Mouse (Mus musculus): ENCODE results near the gene Tle6.
"Not testable (repeated sequence)": the region's sequence is repeated elsewhere in the genome, so short reads cannot be mapped to it uniquely, and the experiment has no call there.

The Tle6 gene

DNA sequence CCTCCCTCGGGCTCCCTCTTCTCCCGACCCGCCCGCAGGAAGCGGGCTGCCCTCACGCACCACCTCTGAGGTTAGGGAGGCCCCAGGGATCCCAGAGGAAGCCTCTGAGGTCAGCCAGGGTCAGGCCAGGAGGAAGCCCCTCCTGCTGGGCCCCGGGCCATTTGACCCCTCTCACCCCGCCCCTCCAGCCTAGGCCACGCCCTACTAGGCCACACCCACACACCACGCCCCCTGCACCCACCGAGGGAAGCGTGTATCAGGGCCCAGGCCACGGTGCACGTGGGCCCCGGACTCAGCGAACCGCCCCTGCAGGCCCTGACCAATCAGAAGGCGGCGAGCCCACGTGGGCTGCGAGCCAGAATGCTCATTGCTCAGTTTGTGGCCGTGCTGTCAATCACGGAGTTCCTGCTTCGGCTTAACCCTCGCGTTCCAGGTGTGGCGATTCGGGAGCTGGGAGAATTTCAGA is at the start of gene Tle6:
Gene Tle6 (minus strand): TSS at position 336 of the 466 bp plus-strand sequence.
- peak; percentile 100 for DNase-seq (ENCODE audit: low spot score)

DNA sequence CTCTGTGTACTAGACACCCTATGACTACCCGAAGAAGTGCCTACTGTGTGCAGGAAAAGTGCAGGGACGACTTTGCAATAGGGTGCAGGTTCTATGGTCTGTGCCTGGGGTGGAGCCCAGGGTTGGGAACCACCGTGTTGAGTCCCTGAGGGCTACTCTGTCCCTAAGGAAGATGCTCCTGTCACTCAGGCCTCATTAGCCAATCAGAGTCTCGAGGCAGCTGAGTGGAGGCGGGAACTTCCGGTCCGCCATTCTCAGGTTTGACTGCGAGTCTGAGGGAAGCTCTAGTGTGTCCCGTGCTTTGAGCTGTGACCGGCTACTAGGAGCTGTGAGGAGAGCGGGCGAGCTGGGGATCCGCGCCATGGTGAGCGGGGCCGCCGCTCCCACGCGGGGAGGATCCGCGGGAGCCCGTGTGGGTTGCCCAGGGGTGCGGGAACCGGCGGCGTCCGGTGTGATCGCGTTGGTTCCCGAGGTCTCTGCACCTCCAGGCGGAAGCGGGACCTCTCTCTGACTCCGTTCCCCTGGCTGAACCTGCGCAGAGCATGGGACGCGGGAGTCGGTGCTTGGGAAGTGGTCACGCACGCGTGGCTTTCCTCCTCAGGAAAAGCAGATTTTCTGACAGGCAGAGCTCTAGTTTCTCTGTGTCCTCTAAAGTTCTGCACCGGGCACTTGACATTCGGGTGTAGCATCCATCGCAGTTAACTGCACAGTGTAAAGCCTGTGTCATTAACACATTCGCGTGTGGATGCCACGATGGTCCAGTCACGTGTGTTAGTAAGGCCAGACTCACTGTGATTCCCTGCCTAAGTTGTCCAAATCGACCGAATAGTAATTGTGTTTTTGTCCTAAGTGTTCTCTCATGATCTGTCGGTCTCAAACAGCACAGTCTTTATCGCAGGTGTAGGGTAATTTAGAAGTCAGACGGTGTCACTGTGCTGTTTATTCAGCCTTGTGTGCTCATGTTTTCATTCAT is 48.2 kb upstream of the Tle6 start, which contains the start of gene Gm10778:
Gene Gm10778 (plus strand): TSS at position 257 of the 973 bp plus-strand sequence.
- peak; percentile 96 for DNase-seq (ENCODE audit: low spot score)

DNA sequence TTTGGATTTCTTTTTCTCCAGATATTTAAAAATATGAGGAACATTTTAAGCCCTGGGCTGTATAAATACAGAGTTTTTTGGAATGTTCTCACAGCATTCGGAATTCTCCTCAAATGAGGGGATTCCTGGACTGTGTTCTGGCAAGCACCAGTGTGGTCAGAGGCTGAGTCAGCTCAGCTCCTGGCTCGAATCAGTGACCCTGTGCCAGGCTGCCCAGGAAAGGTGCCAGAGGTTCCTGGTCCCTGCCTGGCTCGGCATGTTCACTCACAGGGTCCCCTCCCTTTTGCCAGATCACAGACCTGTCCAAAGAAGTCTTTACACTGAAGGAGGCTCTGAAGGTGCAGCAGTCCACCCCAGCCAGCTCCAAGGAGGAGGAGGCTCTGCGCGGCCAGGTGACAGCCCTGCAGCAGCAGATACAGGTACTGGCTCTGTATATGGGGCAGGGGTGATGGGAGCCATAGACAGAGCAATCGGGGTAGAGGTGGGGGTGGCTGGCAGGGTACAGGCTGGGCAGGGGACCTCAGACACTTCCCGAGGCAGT is 45.2 kb upstream of the Tle6 start:
- no peak for DNase-seq (ENCODE audit: low spot score)

GRCm38 (mm10) chr10:81645391-81645790 is 44.5 kb upstream of the Tle6 start:
- no peak for DNase-seq (ENCODE audit: low spot score)

GRCm38 (mm10) chr10:81644716-81645115 is 43.8 kb upstream of the Tle6 start:
- no peak for DNase-seq (ENCODE audit: low spot score)

GRCm38 (mm10) chr10:81644162-81644561 is 43.3 kb upstream of the Tle6 start:
- DNase-seq (ENCODE audit: low spot score): no peak

DNA sequence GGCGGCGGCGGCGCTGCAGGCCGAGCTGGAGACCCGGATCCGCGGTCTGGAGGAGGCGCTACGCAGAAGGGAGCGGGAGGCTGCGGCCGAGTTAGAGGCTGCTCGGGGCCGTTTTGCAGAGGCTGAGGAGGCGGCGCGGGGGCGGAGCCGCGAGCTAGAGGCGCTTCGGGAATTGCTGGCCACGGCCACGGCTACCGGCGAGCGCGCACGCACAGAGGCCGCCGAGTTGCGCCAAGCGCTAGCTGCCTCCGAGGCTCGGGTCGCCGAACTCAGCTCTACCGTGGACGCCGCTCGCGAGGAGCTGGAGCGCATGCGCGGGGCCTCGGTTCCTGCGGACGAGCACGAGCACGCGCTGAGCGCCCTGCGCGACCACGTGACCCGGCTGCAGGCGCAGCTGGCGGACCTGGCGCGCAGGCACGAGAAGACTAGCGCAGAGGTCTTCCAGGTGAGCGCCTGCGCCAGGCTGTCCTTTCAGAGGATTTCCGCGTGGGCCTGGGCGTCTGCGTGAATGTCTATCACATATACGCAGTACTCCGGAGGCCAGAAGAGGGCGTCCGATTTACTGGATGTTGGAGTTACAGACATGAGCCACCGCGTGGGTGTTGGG is 42.7 kb upstream of the Tle6 start:
- peak; percentile 97 for DNase-seq (ENCODE audit: low spot score)

GRCm38 (mm10) chr10:81642648-81643448 is 42.0 kb upstream of the Tle6 start:
- DNase-seq (ENCODE audit: low spot score): peak; percentile 44

- DNase-seq (ENCODE audit: low spot score): no peak
Observed at GRCm38 (mm10) chr10:81641978-81642647, 41.2 kb upstream of the Tle6 start.

GRCm38 (mm10) chr10:81641566-81641965 is 40.7 kb upstream of the Tle6 start:
- DNase-seq (ENCODE audit: low spot score): no peak

- DNase-seq (ENCODE audit: low spot score): not testable (repeated sequence)
Observed at GRCm38 (mm10) chr10:81640825-81641224, 40.0 kb upstream of the Tle6 start.

GRCm38 (mm10) chr10:81638101-81638500 is 37.2 kb upstream of the Tle6 start:
- DNase-seq (ENCODE audit: low spot score): no peak

DNA sequence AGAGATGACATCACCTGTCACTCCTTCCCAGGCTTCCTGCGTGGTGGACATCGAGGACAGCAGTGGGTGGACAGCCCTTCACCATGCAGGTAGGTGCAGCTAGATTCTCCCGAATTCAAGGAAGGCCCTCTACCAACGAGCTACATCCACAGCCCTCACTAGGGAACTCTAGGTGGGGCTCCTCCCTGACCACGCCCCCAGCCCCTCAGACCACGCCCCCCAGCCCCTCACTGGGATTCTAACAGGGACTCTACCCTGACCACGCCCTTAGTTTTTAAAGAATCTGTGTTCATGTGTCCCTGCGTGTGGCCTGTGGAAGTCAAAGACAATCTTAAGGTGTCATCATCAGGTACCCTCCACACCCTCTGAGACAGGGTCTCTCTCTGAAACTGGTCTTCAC is 35.5 kb upstream of the Tle6 start:
- no peak for DNase-seq (ENCODE audit: low spot score)

DNA sequence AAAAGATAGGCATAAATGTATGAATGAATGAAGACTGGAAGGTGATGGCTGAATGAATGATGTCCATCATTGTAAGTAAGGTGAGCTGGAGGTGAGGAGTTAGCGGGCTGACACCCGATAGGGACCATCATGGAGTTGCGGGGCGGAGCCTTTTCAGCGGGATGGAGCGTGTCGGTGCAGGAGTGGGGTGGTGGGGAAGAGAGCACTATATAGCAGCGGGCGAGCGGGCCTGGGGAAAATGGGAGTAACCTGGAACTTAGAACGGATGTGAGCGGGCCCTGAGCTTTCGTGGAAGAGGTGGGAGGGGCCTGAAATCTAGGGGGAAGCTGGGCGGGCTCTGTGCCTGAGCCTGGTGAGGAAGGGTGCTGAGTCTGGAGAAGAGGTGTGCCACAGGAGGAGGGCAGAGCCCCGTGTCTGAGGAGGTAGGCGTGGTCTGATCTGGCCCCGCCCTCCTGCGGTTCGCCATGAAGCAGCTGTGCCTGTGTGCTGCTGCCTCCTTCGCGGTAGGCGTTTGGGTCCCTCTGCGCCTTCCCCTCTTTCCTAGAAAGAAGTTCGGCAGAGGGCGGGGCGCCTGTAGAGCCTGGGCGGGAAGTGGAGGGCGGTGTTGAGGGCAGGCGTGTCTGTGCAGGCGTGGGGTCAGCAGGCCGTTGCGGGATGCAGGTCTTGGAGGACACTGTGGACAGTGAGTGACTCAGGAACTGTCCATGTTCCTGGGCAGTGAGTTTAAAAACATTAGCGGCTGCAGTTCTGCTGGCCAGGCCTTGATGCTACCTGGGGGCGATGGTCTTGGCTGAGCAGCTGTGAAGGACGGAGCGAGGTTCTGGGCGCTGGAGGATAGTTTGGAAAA is 32.6 kb upstream of the Tle6 start:
- DNase-seq (ENCODE audit: low spot score): peak; percentile 95

DNA sequence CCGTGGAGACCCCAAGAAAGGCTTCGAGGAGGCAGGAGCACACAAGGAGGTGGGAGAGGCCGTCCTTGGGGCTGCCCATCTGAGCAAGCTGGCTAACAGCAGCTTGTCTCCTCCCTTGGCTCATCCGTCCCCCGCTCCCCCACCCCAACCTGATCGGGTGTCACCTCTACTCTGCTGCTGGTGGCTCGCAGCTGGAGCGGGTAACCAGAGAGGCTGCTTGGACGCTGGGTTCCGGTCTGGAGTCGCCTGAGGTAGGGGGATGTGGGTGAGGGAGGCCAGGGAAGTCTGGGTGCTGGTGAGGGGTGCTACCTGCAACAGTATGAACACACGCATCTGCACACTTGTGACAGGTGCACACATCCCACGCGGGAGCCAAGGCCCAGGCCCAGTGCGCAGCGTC is 27.5 kb upstream of the Tle6 start, which contains the start of gene Ankrd24:
Gene Ankrd24 (plus strand): TSS at position 151 of the 400 bp plus-strand sequence.
- DNase-seq (ENCODE audit: low spot score): no peak

DNA sequence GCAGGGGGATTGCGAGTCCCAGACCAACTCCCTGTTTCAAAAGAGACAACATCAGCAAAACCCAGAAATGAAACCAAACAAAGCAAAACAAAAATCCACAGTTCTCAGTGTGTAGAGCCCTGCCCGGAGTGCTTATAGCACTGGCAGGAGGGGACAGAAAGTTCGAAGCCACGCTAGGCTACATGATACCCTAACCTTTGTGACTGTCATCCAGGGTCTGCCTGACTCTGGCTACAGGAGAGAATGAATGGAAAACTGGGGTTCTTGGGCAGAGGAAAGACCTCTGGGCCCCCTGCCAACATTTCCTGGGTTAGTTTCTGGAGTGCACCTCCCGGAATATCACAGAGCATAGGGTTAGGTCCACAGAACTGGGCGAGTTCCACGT is 27.0 kb upstream of the Tle6 start:
- DNase-seq (ENCODE audit: low spot score): no peak

GRCm38 (mm10) chr10:81626994-81627835 is 26.3 kb upstream of the Tle6 start, which contains the start of gene Sirt6:
Gene Sirt6, minus strand, starts transcription at chr10:81627797.
- DNase-seq (ENCODE audit: low spot score): peak; percentile 96

DNA sequence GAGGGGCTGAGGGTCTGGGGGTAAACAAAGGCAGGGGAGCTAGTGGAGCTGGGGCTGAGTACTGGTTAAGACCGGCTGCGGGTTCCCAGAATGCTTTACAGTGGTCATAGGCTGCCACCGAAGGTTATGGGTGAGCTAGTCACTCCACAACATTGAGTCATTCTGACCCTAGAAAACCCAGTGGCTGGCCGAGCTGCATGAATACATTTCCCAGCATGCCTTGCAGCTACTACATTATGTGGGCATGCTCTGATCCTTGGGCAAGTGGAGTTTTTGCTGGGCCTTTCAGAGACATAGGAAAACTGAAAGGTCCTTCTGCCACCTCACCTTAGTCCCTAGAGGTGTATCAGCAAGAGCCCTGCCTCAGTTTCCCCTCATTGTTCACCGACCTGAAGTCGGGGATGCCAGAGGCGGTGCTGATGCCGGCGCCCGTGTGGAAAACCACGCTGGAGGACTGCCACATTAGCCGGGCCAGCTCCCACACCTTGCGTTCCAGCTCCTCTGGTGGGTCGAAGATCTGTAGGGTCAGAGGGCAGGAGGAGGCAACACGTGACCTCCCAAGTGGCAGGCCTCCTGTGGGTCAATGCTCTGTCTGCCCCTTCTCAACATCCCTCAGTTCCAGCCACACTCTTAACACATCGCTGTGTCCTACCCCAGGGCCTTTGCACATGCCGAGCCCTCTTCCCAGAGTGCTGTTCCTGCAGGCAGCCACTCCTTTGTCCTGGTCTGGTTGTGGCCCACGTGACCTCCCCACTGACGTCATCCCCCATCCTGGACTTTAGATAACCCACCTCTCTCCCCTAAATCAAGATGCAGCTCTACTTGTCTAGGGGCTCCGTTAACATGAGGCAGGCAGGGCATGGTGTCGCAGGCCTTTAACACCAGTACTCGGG is 25.5 kb upstream of the Tle6 start:
- DNase-seq (ENCODE audit: low spot score): no peak
